Mouse (Mus musculus) ES-Bruce4 (cell line): ENCODE data around the gene Gm3604.

ENCODE experiments used
- CTCF ChIP-seq: IDR thresholded peaks from one replicate; pipeline ENCODE4 v1.8.1; 2011; ENCODE audit warnings: low read depth, low read length
- EP300 ChIP-seq: IDR thresholded peaks from 2 replicates; pipeline ENCODE4 v1.6.1; 2011; ENCODE audit warnings: low read depth, low read length; ENCODE audit not compliant: insufficient read depth
- POLR2A ChIP-seq: IDR thresholded peaks from one replicate; pipeline ENCODE4 v1.8.1; 2011; ENCODE audit warnings: low read length; ENCODE audit not compliant: insufficient read depth

DNA sequence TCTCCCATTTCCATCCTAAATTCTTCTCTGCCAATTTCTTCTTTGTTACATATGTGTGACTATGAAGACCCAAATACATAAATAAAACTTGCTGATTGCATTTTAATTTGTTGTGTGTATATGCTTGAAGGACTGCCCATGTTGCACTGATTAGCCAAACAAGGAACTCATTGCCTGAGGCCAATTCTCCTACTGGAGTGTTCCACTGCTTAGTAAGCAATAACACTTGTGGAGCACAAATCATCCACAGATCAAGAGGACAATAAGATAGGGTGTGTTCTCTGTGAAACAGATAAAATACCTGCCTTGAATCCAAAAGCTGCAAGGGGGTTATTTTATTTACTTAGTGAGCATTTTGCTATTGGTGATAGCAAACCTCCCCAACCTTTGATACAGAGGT, 51.2 kb downstream of the Gm3604 start:
- TF ChIP-seq CTCF (no peak), EP300 (no peak), POLR2A (no peak)
